Mouse (Mus musculus): Measurements from ENCODE around the gene LTO1. TPM values are rescaled to one million over a fixed set of nuclear protein-coding genes. Genes with fewer than 3 reads are reported as not detected.

Gene LTO1
- polyA plus RNA-seq, 1 experiment = 13.5 TPM

- Histone ChIP-seq H3K4me3 (ENCODE audit: insufficient read depth, poor library complexity, severe bottlenecking) (no peak overlapping the region), H3K79me2 (ENCODE audit: control insufficient read depth, insufficient read depth) (no peaks in the 10 kb centered on the region), H3K27me3 (ENCODE audit: control insufficient read depth, insufficient read depth, insufficient read length) (no peaks in the 10 kb centered on the region), H3K36me3 (ENCODE audit: control insufficient read depth, insufficient read depth) (no peaks in the 10 kb centered on the region), H3K79me3 (ENCODE audit: low read depth) (no peaks in the 10 kb centered on the region), H3ac (ENCODE audit: control insufficient read depth, insufficient read length, low read depth) (no peak overlapping the region)
- no peak for TF ChIP-seq MYOD1 (IDR thresholded peaks at IDR 0.05; ENCODE audit: control insufficient read depth, insufficient read length, low read depth)
- no peak for TF ChIP-seq CEBPB (IDR thresholded peaks at IDR 0.05; ENCODE audit: low read depth)
- no peak for TF ChIP-seq USF1 (IDR thresholded peaks at IDR 0.05; ENCODE audit: low read depth)
- TF ChIP-seq MAX (IDR thresholded peaks at IDR 0.05) = no peak
- no peak for TF ChIP-seq MYOG (IDR thresholded peaks at IDR 0.05; ENCODE audit: control insufficient read depth, extremely low read depth, insufficient read length)
- TF ChIP-seq CTCF (IDR thresholded peaks at IDR 0.05; ENCODE audit: control insufficient read depth, insufficient read depth, insufficient read length) = no peak
- TF ChIP-seq FOSL1 (IDR thresholded peaks at IDR 0.05; ENCODE audit: insufficient read depth, low read length, poor library complexity, severe bottlenecking) = no peak
These were observed 6.2 kb upstream of the LTO1 start for GRCm38 (mm10) chr7:144908705-144909104.

GRCm38 (mm10) chr7:144911121-144911520 lies 3.8 kb upstream of the LTO1 start:
- H3K4me3 ChIP-seq (ENCODE audit: insufficient read depth, poor library complexity, severe bottlenecking) = no peak overlapping the region
- no peaks in the 10 kb centered on the region for H3K27me3 ChIP-seq (ENCODE audit: control insufficient read depth, insufficient read depth, insufficient read length)
- peaks cover 9% of the 10 kb centered on the region for H3K79me2 ChIP-seq (ENCODE audit: control insufficient read depth, insufficient read depth)
- no peak overlapping the region for H3ac ChIP-seq (ENCODE audit: control insufficient read depth, insufficient read length, low read depth)
- H3K36me3 ChIP-seq (ENCODE audit: control insufficient read depth, insufficient read depth) = no peaks in the 10 kb centered on the region
- H3K79me3 ChIP-seq (ENCODE audit: low read depth) = no peaks in the 10 kb centered on the region
- TF ChIP-seq CTCF (IDR thresholded peaks at IDR 0.05; ENCODE audit: control insufficient read depth, insufficient read depth, insufficient read length) = no peak
- TF ChIP-seq CEBPB (IDR thresholded peaks at IDR 0.05; ENCODE audit: low read depth) = no peak
- no peak for TF ChIP-seq MYOG (IDR thresholded peaks at IDR 0.05; ENCODE audit: control insufficient read depth, extremely low read depth, insufficient read length)
- no peak for TF ChIP-seq MYOD1 (IDR thresholded peaks at IDR 0.05; ENCODE audit: control insufficient read depth, insufficient read length, low read depth)
- TF ChIP-seq MAX (IDR thresholded peaks at IDR 0.05) = no peak
- TF ChIP-seq USF1 (IDR thresholded peaks at IDR 0.05; ENCODE audit: low read depth) = no peak
- TF ChIP-seq FOSL1 (IDR thresholded peaks at IDR 0.05; ENCODE audit: insufficient read depth, low read length, poor library complexity, severe bottlenecking) = no peak

- Histone ChIP-seq H3K79me3 (ENCODE audit: low read depth) (no peaks in the 10 kb centered on the region), H3K4me3 (ENCODE audit: insufficient read depth, poor library complexity, severe bottlenecking) (no peak overlapping the region), H3K27me3 (ENCODE audit: control insufficient read depth, insufficient read depth, insufficient read length) (no peaks in the 10 kb centered on the region), H3ac (ENCODE audit: control insufficient read depth, insufficient read length, low read depth) (no peak overlapping the region), H3K36me3 (ENCODE audit: control insufficient read depth, insufficient read depth) (no peaks in the 10 kb centered on the region), H3K79me2 (ENCODE audit: control insufficient read depth, insufficient read depth) (peaks cover 19% of the 10 kb centered on the region)
- TF ChIP-seq FOSL1 (IDR thresholded peaks at IDR 0.05; ENCODE audit: insufficient read depth, low read length, poor library complexity, severe bottlenecking) = no peak
- TF ChIP-seq MYOD1 (IDR thresholded peaks at IDR 0.05; ENCODE audit: control insufficient read depth, insufficient read length, low read depth) = no peak
- TF ChIP-seq MAX (IDR thresholded peaks at IDR 0.05) = no peak
- TF ChIP-seq CEBPB (IDR thresholded peaks at IDR 0.05; ENCODE audit: low read depth) = no peak
- TF ChIP-seq MYOG (IDR thresholded peaks at IDR 0.05; ENCODE audit: control insufficient read depth, extremely low read depth, insufficient read length) = no peak
- TF ChIP-seq CTCF (IDR thresholded peaks at IDR 0.05; ENCODE audit: control insufficient read depth, insufficient read depth, insufficient read length) = no peak
- no peak for TF ChIP-seq USF1 (IDR thresholded peaks at IDR 0.05; ENCODE audit: low read depth)
These were observed 2.0 kb upstream of the LTO1 start for GRCm38 (mm10) chr7:144912897-144913296.

- Histone ChIP-seq H3K36me3 (ENCODE audit: control insufficient read depth, insufficient read depth) (peaks cover 9% of the 10 kb centered on the region), H3ac (ENCODE audit: control insufficient read depth, insufficient read length, low read depth) (no peak overlapping the region), H3K79me2 (ENCODE audit: control insufficient read depth, insufficient read depth) (peaks cover 19% of the 10 kb centered on the region), H3K79me3 (ENCODE audit: low read depth) (no peaks in the 10 kb centered on the region), H3K27me3 (ENCODE audit: control insufficient read depth, insufficient read depth, insufficient read length) (no peaks in the 10 kb centered on the region), H3K4me3 (ENCODE audit: insufficient read depth, poor library complexity, severe bottlenecking) (peak overlapping the region; percentile 56)
- TF ChIP-seq MAX (IDR thresholded peaks at IDR 0.05) = no peak
- no peak for TF ChIP-seq MYOD1 (IDR thresholded peaks at IDR 0.05; ENCODE audit: control insufficient read depth, insufficient read length, low read depth)
- TF ChIP-seq CEBPB (IDR thresholded peaks at IDR 0.05; ENCODE audit: low read depth) = no peak
- no peak for TF ChIP-seq USF1 (IDR thresholded peaks at IDR 0.05; ENCODE audit: low read depth)
- no peak for TF ChIP-seq CTCF (IDR thresholded peaks at IDR 0.05; ENCODE audit: control insufficient read depth, insufficient read depth, insufficient read length)
- TF ChIP-seq MYOG (IDR thresholded peaks at IDR 0.05; ENCODE audit: control insufficient read depth, extremely low read depth, insufficient read length) = no peak
- no peak for TF ChIP-seq FOSL1 (IDR thresholded peaks at IDR 0.05; ENCODE audit: insufficient read depth, low read length, poor library complexity, severe bottlenecking)
These were observed 478 bp upstream of the LTO1 start for GRCm38 (mm10) chr7:144914296-144914947.

GRCm38 (mm10) chr7:144918823-144919222 lies 3.9 kb downstream of the LTO1 start:
- Histone ChIP-seq H3ac (ENCODE audit: control insufficient read depth, insufficient read length, low read depth) (no peak overlapping the region), H3K27me3 (ENCODE audit: control insufficient read depth, insufficient read depth, insufficient read length) (no peaks in the 10 kb centered on the region), H3K4me3 (ENCODE audit: insufficient read depth, poor library complexity, severe bottlenecking) (no peak overlapping the region), H3K79me2 (ENCODE audit: control insufficient read depth, insufficient read depth) (peaks cover 19% of the 10 kb centered on the region), H3K79me3 (ENCODE audit: low read depth) (no peaks in the 10 kb centered on the region), H3K36me3 (ENCODE audit: control insufficient read depth, insufficient read depth) (peaks cover 18% of the 10 kb centered on the region)
- TF ChIP-seq FOSL1 (IDR thresholded peaks at IDR 0.05; ENCODE audit: insufficient read depth, low read length, poor library complexity, severe bottlenecking) (no peak), MYOG (IDR thresholded peaks at IDR 0.05; ENCODE audit: control insufficient read depth, extremely low read depth, insufficient read length) (no peak), MYOD1 (IDR thresholded peaks at IDR 0.05; ENCODE audit: control insufficient read depth, insufficient read length, low read depth) (no peak), CEBPB (IDR thresholded peaks at IDR 0.05; ENCODE audit: low read depth) (no peak), CTCF (IDR thresholded peaks at IDR 0.05; ENCODE audit: control insufficient read depth, insufficient read depth, insufficient read length) (no peak), MAX (IDR thresholded peaks at IDR 0.05) (no peak), USF1 (IDR thresholded peaks at IDR 0.05; ENCODE audit: low read depth) (no peak)
